Mouse (Mus musculus): ENCODE measurements around the gene Ric3.

DNA sequence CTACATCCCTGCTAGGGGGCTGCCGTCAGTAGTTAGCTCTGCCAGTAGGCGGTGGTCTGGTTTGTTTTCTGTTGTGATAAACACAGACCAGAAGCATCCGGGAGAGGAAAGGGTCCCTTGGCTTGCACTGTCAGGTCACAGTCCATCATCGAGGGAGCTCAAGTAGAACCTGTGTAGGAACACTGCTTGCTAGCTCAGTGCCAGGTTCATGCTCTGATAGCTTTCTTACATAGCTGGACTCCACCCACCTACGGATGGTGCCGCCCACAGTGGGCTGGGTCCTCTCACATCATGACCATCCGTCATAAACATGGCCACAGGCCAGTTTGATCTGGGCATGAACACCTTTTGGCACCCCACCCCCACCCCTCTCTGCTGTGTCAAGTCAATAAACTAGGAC, 57.4 kb downstream of the Ric3 start:
- TF ChIP-seq CTCF (IDR thresholded peaks at IDR 0.05; ENCODE audit: control insufficient read depth, insufficient read depth, insufficient replicate concordance, low read depth, low read length), result no peak
- TF ChIP-seq POLR2A (IDR thresholded peaks at IDR 0.05; ENCODE audit: control insufficient read depth, low read depth, low read length), result no peak
